Mouse (Mus musculus) right cerebral cortex, postnatal 36 days (tissue): Measurements from ENCODE around the gene Hspa12a.

Experiments used
- DNase-seq, 2 experiments: peaks; one replicate each; pipeline ENCODE4 v3.0.0; 2022; ENCODE audit warnings: low spot score in 2 of 2, mixed read lengths in 1 of 2

The Hspa12a gene

DNA sequence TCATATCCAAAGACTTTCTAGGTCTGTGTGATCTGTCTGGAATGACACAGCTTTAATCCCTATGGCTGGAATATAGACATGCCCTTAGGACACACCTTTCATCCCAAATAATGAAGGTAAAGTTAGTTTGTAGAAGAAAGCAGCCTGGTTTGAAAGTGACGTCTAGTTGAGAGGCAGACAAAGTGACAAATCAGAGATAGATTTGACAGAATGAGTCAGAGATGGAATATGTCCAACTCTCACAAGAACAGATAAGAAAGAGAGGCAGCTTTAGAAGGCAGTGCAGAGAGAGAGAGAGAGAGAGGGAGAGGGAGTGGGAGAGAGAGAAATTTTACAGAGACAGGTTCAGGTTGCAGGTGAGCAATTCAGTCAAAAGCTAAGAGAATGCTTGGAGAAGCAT, 119.1 kb downstream of the Hspa12a start:
- no peak for DNase-seq

DNA sequence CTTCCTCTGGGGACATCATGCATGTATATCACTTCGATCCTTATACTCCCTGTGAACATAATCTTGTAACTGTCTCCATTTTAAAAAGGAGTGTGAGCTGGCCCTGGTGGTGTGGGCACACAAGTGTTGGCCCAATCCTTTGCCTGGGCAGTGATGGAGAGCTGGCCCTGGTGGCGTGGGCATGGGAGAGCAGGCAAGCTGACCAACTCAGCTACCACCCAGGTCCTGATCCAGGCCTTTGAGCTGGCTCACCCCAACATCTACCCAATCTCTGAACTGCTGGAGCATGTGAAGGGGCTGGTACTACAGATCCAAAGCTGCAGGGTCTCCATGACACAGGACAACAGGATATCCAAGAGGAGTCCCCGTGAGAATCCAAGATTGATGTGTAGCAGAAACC, 120.2 kb downstream of the Hspa12a start:
- DNase-seq, result no peak

DNA sequence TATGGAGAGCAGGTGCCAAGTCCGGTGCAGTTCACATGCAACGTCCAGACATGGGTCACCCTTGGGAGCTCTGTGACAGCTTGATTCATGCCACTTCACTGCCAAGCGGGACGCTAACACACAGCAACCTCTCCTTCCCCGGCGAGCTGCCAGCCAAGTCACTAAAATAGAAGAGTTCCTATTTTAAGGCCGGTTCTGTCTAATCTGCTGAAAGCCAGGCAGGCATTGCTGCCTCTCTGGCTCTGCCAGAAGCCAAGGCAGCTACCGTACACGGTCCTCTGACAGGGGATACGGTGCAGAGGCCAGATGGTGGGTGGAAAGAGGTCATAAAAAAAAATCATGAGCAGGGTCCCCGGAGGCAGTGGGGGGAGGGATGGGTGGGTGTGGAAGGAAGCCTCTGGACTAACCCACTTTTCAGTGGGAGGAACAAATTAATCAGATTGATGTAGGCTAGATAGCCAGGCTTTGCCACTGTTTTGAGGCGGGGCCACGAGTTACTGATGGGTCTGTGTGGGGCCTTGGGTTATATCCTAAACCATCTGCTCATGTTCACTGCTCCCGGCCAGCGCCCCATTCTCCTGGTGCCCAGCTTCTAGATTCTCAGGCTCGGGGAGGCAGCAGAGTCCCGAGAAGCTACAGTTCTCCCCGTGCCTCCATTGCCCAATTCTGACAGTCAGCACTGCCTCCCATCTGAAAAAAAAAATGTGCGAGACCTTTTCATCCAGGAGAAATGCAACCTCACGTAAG, 120.8 kb downstream of the Hspa12a start:
- peak; percentile 75 to 83 for DNase-seq

DNA sequence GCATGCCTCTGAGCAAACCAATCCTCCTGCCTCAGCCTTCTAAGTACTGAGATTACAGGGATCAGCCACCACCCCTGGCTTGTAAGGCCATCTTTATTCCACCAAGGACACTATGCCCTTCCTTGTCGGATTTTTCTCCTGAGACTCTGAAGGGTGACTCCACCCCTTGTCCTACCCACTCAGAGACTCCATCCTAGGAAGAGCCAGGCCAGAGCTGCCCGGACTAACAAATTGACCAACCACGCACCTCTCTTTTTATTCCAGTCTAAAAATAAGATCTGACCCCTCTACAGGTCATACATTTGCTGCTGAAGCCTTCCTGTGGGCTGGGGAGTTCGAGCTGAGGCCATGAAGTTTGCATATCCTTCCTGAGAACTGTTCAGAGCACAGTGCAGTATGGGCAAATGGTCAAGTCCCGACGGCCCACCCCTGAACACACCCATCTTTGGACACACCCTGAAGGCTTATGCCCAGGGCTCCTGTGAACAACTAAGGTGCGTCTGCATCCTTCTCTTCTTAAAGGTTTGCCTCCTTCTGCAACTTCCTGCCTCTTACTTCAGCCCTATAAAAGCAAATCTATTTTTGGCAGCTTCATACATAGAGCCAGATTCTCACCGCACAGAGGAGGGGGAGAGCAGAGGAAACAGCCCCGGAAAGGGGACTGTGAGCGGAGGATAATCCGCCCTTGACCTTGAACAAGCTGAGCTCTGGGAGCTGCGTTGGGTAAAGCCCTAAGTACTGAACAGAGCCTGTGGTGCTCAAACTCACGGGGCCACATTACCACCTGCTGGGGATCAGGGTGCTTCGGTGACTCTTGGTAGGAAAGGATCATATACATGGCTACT, 124.7 kb downstream of the Hspa12a start:
- DNase-seq, result no peak

DNA sequence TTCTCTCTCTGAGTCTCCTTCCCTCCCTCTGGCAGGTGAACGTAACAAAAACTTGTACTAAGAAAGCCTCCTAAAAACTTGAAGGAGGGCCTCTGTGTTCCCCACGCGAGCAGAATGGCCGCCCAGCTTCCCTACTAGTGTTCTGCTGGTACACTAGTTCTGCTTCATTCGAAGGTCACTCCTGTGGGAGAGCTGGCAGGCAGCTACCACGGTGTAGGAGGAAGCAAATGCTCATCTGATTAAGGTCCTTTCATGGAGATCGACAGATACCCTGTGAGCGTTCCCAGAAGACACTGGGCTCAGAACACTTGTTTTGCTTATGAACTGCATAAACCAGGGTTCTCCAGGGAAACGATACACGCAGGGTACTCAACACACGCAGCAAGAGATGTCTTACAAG, 126.1 kb downstream of the Hspa12a start:
- no peak for DNase-seq

DNA sequence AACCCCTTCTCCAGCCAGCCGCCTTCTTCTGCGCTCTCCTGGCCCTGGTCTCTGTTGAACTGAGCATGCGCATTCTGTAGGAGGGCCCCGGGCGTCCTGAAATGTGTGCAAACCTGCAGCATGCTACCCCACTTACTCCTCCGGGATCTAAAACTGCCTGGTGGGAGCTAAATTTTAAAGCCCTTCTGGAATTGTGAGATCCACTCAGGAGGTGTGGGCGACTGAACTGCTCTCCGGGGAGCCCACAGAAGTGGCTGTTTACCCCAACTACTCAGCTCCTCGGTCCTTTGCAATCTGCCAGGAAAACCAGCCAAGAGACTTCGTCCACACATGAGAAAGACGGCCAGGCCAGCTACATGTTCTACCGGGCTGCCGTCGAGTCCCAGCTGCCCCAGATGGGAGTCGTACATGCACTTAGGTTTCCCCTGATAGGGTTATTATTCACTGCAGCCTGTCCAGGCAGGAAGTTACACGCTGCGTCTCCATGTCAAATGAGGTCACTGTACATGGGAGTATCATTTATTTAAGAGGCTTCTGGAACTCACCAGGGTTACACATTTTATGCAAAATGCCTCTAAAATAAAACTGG, 126.9 kb downstream of the Hspa12a start:
- DNase-seq, result peak; percentile 78 to 84

DNA sequence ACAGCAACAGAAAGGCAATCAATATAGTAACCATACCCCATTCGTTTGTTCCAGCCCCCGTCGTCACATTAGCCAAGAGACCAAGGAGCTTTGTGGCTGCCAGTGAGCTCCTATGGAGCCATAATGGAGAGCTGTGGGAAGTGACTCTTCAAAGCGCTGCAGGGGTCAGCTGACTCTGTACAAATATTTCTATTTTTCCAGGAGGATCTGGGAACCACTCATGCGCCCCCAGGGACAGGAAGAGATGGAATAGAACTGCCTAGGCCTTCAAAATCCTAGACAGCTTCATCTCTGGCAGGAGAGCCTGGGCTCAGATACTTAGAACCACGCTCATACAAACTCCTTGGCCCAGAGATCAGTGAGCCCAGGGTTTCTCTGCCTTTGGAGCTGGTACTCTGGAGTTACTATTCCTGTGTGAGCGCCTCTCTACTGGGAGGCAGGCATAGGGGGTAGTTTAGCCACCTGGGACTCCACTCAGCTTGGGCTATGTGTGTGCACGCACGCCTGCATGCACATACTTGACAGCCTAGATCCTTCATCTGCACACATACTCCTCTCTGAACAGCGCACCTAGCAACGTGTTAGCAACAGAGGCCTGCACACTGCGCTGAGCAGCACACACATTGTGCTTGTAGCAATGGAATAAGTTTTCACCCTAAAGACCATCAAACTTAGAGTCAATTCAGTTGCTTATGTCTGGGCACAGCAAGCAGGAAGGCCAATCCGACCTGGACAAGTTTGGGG, 128.1 kb downstream of the Hspa12a start:
- no peak for DNase-seq

DNA sequence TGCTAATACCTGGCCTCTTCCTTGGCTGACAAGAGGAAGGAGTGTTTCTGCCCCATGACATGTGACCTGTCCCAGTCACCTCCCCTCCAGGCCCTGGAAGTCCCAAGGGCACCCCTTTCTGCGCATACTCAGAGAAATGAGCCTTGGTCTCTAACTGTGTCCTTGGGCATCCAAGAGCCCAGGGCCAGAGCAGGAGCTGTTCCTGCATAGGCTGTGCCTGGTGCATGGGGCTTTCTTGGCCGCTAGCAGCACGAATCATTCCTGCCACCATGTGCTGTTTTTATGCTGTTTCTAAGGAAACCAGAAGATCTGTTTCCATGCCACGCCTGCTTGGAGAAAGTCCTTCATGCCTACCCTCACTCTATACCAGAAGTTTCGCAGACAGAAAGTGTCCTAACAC, 132.9 kb downstream of the Hspa12a start:
- DNase-seq, result no peak

DNA sequence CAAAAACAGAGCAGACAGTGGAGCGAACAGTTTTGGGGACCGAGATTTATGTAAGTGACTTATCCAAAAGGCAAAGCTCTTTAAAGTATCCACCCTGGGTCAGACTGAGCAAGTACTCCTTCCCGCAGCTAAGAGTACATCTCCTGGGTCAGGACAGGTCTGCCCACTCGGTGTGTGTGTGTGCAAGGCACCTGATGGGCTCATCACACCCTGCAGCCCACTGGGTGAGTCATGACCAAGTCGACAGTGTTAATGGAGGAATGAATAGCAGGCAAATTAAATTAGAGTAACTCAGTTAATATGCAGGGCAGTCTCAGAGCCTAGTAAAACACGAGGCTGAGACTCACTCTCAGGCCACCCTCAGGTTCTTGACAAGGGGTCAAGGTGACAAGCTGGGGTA, 134.6 kb downstream of the Hspa12a start:
- DNase-seq, result no peak

DNA sequence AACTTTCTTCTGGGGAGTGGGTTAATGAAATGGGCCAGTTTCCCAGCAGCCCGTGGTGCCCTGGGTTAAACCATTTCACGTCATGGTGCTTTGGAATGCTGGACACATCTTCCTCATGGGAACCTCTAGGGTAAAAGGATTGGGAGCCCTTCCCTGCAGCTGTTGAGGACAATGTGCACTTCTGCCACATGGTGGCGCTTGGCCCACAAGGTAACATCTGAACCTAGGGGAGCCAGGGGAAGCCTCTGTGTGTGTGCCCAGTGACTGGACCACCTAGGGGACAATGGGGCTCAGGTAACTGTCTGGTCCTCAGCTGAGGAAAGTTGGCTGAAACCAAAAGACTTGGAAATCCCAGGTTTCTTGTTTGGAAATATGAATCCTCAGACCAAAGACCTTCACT, 137.1 kb downstream of the Hspa12a start:
- DNase-seq, result peak in 1 of 2 experiments; percentile 47

DNA sequence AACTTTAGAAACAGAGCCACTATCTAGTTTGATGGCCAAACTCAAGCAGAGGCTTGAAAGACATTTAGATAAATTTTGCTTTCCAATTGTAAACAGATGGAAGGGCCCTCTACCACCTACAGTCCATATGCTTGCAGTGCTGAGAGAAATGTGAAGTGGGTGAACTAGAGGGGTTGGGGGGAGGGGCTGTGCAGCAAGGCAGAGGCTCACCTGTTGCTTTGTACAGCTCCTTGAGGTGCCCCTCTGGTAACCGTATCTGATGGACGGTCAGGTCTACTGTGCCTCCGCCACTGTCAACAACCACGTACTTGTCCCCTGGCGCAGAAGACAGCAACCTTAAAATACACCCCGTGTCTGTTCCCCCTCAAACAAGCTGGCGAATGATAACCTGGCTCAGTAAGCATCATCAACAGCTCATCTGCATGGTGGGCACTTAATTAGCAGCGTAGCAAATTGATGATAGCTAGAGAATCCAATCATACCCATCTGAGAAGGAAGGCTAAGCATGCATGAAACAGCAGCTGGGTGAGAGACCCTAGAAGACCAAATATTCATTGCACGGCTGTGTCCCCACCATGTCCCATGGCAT, 138.2 kb downstream of the Hspa12a start:
- no peak for DNase-seq

DNA sequence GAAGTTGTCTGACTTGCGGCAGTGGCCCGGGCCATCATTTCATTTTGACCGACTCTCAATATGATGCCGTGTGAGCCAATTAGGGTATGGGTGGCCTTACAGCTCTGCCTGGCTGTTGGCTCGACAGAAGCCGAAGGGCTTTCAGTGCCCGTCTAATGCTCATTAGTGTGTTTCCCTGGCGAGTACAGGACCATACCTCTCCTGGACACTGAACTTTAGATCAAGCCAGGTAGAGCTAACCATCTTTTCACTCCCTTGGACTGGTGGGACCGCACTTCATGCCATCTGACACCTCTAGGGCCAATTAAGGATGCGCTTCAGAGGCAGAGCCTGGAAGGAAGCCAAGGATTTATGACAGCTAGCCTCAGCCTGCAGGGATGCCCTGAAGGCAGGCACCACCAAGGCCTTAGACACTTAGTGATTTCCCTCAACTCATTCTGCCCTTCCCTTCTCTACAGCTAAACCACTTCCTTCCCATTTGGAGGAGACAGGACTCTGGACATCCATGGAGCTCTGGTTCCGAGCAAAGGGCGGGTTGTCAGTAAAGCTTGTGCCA, 148.3 kb downstream of the Hspa12a start:
- DNase-seq, result no peak

DNA sequence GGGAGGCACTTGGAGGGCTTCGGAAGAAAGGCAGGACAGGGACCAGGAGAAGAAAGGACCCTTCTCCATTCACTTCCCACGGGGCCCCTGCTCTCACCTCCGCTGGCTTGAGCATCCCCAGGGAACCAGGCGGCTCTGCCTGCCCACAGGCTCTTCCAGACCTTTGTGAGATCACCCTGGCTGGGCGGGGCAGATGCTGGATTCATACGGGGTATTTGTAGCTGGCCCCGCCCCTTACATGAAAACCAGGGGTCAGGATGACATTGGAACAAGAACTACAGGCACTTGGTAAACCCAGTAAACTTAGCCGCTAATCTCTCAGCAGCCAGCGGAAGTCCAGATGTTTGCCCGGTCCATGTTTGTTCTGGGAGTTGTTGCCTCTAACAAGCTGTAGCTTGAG, 149.2 kb downstream of the Hspa12a start, which contains the start of gene 1700019N19Rik:
Gene 1700019N19Rik, minus strand, starts transcription at position 178 of the 400 bp plus-strand sequence.
- no peak for DNase-seq

DNA sequence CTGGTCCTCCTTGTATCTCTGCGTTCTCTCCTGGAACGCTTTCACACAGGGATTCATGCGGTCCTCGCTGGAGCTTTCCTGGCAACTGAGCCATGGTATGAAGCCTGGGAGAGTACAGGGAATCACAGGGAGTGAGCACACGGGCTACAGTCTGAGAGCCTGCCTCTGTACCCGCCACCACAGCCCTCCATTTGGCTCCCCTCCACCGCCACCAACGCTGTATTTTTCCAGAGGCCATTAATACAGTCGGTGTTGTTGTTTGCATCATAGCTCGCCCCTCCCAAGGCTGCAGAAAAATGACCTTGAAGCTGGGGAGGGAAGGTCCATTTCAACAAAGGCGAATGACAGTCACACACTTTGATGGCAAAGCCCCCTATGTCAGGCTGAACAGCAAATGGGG, 154.3 kb downstream of the Hspa12a start:
- DNase-seq, result no peak

DNA sequence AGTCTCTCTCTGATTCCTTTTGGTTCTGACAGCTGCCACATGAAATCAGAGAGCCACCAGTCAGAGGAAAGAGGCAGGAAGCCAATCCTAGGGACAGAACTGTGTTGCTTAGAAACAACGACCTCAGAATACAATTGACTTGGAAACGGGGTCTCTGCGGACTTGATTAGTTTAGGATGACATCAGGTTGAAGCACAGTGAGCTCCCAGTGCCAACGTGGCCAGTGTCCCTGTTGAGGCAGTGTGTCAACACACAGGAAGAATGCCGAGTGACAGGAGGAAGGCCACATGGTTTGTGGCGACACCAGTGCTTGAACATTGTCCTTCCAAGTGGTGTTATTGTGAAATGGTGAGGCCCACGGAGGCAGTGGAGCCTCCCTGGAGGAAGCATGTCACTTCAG, 159.5 kb downstream of the Hspa12a start:
- DNase-seq, result no peak

DNA sequence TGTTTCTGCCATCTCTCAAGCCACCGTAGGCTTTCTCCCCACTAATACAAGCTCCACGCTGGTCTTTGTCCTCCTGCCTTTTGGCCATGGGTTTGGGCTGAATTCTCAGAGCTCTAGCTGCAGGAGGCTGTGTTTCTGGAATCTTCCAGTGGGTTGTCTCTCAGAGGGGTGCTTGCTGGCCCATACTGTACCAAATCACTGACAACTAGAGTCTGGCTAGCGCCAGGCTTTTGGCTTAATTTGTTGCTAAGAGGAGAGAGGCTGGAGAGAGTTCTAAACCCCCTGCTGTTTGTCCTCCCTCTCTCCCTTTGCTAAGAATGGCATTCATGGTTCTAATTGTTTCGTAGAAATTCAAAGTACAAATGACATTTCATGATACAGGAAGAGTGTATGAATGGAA, 161.9 kb downstream of the Hspa12a start:
- no peak for DNase-seq

DNA sequence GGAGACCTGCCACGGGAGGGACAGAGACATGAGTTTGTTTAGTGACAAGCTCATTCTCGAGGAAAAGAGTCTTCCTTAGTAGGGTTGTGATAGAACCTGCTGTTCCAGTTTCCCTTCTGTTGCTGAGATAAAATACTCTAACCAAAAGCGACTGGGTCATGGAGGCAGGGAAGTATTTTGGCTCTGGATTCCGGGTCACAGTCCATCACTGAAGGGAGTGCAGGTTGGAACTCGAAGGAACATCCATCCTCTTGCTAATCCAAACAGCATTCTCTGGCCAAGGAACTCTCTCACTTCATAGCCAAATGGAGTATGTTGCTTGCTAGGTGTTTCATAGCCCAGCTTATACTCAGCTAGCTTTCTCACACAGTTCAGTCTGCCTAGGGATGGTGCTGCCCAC, 167.0 kb downstream of the Hspa12a start:
- no peak for DNase-seq

DNA sequence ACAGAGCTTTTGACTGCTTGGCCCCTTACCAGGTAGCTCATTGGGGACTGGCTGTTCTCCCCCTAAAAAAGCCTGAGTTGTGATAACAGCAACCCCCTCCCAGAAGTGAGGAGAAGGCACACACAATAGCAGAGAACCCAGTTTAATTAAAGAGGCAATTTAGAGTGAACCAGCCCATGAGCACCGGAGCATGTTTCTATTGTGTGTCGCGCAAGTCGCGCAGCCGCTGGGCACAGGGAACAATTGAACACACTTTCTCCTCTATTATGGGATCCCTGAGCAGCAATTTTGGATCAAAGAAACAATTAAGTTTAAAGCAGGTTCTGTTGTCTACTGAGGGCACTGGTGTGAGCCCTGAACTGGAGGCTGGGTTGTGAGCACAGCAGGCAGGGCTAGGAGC, 176.1 kb downstream of the Hspa12a start:
- no peak for DNase-seq

DNA sequence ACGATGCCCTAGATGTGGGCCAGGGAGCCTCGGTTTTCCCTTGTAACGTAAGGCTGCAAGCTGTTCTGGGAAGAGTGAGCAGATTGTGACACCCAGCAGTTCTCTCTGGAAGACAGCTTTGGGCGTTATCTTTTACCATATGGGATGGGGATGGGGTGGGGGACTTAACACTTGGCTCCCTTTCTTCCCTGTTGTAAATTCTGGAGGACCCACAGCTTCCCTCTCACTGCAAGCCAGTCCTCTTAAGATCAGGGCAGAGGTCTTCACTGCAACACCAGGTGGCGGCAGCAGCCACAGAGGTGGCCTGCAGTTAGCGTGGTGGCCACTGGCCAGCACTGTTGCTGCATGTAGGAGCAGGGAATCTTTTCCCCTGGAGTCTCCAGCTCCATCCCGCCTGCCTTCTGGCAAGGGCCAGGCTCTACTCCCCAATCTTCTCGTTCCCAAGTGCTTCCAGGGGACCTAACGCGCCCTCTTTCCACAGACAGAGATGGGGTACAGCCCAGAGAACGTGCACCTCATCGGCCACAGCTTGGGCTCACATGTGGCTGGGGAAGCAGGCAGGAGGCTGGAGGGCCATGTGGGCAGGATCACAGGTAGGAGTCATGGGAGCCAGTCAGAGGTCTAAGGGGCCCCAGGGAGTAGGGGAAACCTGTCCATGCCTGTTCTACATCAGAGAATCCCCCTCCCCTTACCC, 180.5 kb downstream of the Hspa12a start:
- DNase-seq, result peak; percentile 49 to 63

DNA sequence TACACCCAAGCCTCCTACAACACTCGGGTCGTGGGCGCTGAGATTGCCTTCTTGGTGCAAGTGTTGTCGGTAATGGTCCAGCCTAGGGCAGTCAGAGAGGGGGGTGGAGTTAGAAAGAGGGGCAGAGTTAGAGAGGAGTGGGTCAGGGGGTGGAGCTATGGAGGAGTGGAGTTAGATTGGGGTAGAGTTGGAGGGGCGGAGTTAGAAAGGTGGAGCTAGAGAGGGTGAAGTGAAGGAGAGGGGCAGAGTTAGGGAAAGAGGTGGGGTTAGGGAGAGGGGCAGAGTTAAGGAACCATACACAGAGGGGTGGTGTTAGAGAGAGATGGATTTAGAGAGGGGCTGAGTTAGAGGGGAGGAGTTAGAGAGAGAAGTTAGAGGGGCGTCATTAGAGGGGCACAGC, 181.1 kb downstream of the Hspa12a start:
- no peak for DNase-seq

DNA sequence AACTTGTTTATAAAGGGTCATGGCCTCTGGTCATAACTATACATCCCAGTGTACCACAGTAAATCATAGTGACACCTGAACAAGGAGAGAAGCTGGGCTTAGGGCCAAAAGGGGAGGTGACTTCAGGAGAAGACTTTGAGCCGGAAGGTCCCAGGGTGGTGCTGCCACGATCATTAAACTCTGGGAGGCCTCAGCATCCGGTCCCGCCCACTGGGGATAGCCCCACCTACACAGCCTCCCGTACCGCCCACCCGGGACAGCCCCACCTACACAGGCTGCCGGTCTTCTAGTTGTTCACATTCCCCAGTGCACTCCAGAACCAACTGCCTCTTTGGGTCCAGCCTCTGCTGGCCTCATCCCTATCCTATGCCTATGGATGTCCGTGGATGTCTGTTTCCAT, 184.0 kb downstream of the Hspa12a start, which contains the start of gene Pnliprp2:
Gene Pnliprp2, plus strand, starts transcription at position 297 of the 400 bp plus-strand sequence.
- no peak for DNase-seq
